Mouse (Mus musculus) embryonic fibroblast, embryonic 13.5 days (primary cell): ENCODE measurements at regions not wholly inside any gene's neighbourhood (a gene's known extent, or its start where the extent isn't known, plus 50 kb on each side); places are given as distances from the start of the nearest gene placed in this dataset.

Experiments used
- CTCF ChIP-seq: IDR thresholded peaks from 2 replicates; pipeline ENCODE4 v1.5.1; 2011; ENCODE audit warnings: mild to moderate bottlenecking, control low read depth, low read length, moderate library complexity, borderline replicate concordance; ENCODE audit not compliant: insufficient read depth
- POLR2A ChIP-seq: IDR thresholded peaks from 2 replicates; pipeline ENCODE4 v1.6.1; 2011; ENCODE audit warnings: low read depth, mild to moderate bottlenecking, control low read depth, low read length, moderate library complexity

GRCm38 (mm10) chr6:143598916-143599315 lies 431.9 kb downstream of the Etnk1 start:
- no peak for TF ChIP-seq CTCF
- TF ChIP-seq POLR2A = no peak
